Mouse (Mus musculus) kidney, adult 18-20 months (tissue): ENCODE measurements around the gene Ppp1r9b.
"Not testable (repeated sequence)": the region's sequence is repeated elsewhere in the genome, so short reads cannot be mapped to it uniquely, and the experiment has no call there.

Experiments used
- DNase-seq: peaks from one replicate; pipeline ENCODE4 v3.0.0; 2021

Ppp1r9b gene

GRCm38 (mm10) chr11:94990749-94991577 lies at the start of gene Ppp1r9b:
TSS of gene Ppp1r9b (plus strand) at chr11:94991035.
- peak; percentile 94 for DNase-seq

- no peak for DNase-seq
These were observed 49.7 kb upstream of the Ppp1r9b start for GRCm38 (mm10) chr11:94941121-94941520.

- no peak for DNase-seq
These were observed 49.1 kb upstream of the Ppp1r9b start for GRCm38 (mm10) chr11:94941776-94942175.

DNA sequence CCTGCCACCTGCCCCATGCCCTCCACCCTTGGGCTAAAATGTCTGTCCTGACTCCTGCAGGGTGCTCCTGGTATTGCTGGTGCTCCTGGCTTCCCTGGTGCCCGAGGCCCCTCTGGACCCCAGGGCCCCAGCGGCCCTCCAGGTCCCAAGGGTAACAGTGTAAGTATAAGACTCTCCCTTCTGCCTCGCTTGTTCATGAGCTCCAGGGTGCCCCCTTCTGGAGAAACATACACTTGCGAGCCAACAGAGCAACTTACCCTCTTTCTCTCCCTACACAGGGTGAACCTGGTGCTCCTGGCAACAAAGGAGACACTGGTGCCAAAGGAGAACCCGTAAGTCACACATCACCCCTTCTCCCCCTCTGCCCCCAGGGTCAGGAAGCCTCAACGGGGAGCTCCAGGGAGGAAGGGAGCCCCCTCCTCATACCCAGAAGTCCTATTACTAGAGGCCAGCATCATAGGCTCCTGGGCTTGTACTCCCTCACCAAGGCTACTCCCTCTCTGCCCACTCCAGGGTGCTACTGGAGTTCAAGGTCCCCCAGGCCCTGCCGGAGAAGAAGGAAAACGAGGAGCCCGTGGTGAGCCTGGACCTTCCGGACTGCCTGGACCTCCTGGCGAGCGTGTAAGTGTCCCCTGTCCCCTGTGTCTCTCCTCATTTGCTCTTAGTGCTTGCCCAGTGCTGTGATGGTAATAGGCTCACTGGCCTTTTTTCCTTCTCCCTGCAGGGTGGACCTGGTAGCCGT lies 48.4 kb upstream of the Ppp1r9b start:
- DNase-seq, result peak; percentile 55

DNA sequence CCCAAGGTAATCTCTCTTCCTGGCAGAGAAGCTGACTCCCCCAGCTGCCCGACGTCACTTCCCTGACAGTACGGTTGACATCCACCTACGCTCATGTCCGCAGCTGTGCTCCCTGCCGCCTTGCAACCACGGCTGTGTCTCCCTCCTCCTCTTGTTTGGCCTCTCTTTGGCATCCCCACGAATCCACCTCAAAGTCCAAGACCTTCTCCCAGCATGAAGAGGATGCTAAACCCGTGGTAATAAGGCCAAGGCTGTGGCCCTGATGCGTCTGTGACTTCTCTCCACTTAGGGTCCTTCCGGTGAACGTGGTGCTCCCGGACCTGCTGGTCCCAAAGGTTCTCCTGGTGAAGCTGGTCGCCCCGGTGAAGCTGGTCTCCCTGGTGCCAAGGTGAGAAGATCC lies 47.8 kb upstream of the Ppp1r9b start:
- DNase-seq, result no peak

- no peak for DNase-seq
These were observed 46.5 kb upstream of the Ppp1r9b start for GRCm38 (mm10) chr11:94944295-94944694.

- DNase-seq, result no peak
These were observed 45.6 kb upstream of the Ppp1r9b start for GRCm38 (mm10) chr11:94945236-94945635.

DNA sequence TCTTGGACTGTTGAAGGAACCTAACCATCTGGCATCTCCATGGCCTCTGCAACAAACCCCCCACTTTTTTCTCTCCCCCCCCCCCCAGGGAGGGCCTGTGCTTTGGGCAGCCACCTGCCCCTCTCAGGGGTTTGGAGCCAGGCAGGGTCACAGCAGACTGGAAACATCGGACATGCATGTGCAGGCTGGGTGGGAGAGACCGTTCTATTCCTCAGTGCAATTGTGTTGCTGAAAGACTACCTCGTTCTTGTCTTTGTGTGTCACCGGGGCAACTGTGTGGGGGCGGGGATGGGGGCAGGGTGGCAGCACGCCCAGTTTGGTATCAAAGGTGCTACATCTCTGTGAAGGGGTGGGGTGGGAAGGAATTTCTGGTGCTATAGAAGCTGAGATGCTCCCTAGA lies 38.7 kb upstream of the Ppp1r9b start:
- no peak for DNase-seq

DNA sequence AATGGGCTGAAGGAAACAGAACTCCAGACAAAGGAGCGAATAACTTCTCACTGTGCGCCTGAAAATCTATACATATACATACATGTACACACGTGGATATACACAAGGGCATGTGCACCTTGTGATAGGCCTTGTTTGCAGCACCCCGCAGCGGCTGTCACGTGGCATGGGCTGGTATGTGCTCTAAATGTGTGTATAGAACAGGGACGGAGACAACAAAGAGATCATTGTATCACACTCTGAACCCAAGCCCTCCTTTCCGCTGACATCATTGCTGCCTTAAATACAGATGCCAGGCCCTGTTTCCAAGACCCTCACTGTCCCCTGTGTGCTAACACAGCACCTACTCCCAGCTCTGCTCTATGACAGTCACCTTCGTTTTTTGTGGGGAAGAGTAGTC lies 35.7 kb upstream of the Ppp1r9b start:
- no peak for DNase-seq

DNA sequence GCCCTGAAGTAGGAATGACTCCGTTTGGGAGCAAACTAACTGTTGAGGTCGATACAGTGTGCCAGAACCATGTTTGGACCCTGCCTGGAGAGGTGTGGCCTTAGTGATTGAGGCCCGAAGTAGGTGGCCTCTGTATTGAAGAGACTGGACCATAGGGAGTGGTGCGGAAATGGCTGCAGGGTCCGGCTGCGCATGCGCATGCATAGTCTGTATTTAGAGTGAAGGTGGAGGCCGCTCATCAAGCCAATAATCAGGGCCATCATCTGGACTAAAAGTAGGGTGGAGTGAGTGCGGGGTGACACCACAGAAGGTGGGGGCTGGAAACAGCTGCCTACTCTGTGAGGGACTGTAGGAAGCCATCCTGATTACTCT lies 33.2 kb upstream of the Ppp1r9b start:
- no peak for DNase-seq

DNA sequence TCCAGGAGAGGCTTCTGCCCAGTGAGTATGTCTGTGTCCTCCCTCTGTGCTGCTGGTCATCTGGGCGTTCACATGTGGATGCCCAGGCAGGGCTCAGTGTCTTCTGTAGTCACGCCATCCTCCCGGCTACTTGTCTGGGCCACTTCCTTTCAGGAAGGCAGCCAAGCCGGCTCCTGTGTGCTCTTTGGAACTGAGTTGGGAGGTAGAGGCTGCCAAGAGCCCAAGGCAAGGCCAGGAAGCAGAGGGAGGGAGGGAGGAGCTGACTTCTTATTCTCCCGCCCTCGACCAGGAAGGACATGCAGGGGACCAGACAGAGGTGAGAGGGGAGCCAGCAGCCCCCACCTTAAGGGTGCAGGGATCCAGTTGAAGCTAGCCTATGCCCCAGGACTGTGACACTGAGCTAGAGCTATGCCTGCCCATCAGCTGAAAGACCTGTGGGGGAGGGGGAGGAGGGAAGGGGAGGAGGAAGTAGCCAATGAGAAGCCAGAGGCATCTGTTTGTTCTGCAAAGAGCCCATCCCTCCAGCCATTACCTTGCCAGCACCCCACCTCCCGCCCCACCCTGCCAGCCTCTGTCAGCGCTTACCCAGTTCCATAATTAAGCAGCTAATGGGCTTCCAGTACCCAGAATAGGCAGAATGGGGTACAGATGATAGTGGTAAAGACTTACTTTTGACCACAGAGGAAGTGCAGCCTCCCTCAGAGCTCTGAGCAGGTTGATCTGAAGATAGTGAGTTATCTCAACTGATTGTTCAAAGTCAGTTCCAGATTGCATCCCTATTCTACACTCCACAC lies 32.6 kb upstream of the Ppp1r9b start:
- peak; percentile 79 for DNase-seq

DNA sequence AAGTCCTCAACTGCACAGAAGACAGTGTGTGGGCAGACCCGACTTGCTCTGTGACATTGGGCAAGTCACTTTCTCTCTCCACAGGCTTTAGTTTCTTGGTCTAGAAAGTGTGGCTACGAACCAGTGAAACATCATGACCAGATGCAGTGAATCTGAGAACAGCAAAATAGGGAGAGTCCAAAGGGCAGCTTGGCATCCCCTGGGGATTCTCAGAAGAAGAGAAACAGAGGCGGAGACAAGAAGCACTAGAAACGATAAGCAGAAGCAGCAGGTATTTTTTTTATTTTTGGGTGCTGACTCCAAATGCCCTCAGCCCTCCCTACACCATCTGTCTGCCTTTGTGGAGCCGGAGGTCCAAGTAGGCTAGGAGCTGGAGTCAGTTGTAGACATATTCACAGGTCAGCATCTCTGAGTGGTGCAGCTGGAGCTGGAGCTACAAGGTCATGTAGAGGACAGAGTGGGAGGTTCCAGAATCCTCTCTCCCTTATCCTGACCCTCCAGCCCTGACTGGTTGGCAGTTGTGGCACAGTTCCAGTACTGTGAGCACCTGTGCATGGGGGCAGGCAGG lies 28.2 kb upstream of the Ppp1r9b start:
- no peak for DNase-seq

GRCm38 (mm10) chr11:94967419-94967818 lies 23.4 kb upstream of the Ppp1r9b start, which contains the start of gene Hils1:
TSS of gene Hils1 (plus strand) at chr11:94967593.
- no peak for DNase-seq

DNA sequence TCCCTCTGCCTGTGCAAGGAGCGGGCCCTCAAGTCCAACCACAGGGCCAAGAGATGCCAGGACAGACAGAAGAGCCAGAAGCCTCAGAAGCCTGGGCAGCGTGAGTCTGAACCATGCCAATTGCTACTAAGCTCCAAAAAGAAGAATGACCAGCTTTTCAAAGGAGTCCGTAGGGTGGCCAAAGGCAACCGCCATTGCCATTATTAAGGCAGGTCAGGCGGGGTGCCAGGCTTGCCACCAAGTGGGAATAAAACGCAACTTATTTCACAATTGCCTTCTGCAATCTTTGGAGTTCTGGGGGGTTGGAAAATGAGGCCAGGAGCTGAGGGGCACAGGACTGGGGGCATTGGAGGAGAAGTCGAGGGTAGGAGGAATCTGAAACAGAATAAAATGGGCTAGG lies 22.6 kb upstream of the Ppp1r9b start:
- DNase-seq, result no peak

DNA sequence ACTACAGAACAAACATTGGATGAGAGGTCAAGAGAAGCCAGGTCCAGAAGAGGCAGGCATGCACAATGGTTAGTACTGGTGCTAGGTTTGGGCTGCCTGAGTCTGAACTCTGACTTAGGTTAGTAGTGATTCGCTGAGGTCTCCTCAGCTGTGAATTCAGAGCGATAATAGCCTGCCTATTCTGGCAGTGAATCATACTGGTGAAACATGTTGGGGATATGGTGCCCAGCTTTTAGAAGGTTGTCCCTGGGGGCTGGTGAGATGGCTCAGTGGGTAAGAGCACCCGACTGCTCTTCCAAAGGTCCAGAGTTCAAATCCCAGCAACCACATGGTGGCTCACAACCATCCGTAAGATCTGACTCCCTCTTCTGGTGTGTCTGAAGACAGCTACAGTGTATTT lies 21.1 kb upstream of the Ppp1r9b start:
- not testable (repeated sequence) for DNase-seq

- peak; percentile 80 for DNase-seq
These were observed 20.5 kb upstream of the Ppp1r9b start for GRCm38 (mm10) chr11:94970210-94970943.

DNA sequence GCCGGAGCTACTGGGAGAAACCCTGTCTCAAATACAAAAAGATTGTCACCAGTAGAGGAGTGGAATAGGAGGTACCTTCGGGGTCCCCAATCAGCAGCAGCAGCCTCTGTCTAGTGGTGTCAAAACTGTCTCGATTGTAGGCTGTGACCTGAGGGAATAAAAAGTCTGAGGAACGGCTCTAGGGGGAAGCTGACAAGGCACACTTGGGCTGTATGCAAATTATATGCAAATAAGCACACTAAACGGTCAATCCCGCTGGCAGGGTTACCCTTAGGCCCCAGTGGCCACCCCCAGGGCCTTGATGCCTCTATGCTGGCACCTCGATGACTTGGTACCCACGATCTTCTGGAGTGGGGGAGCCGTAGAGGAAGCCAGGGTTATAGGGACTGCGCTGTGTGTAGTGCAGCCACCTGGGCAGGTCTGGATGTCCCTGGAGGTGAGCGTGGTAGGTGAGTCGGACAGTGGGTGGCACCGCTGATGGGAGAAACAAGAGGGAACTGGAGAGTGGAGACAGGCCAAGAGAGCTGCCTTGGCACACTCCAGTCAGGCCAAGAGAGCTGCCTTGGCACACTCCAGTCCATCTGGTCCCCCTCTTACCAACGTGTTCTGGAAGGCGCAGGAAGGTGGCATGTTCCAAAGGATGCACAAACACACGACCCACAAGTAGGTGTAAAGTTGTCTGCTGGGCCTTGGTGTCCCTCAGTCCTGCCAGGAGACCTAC lies 18.8 kb upstream of the Ppp1r9b start:
- no peak for DNase-seq

- DNase-seq, result no peak
These were observed 17.9 kb upstream of the Ppp1r9b start for GRCm38 (mm10) chr11:94972887-94973286.

DNA sequence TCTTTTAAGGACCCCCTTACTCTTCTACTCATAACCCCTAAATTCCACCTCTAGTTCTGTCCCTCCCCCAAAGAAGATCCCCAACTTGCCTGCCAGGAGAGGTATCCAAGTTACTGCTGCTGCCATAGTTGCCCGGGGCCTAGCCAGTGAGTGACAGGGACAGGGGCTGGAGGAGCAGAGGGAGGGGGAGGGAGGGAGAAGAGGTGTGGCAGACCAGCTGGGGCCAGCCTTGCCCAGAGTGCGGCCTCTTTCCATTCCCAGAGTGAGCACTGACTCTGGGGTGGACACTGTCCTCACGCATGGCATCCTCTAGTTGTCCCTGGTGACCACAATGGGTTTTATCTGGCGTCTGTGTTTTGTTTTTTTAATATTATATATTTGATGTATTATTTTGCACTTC lies 17.5 kb upstream of the Ppp1r9b start:
- DNase-seq, result no peak

GRCm38 (mm10) chr11:94974951-94975350 lies 15.9 kb upstream of the Ppp1r9b start:
- no peak for DNase-seq

- no peak for DNase-seq
These were observed 14.6 kb upstream of the Ppp1r9b start, which contains the start of gene Sgca for GRCm38 (mm10) chr11:94976199-94976598. TSS of gene Sgca (minus strand) at chr11:94976327.
